Mouse (Mus musculus) telencephalon, adult 2 months (tissue): ENCODE results near the gene Trim65.
"Not testable (repeated sequence)": the region's sequence is repeated elsewhere in the genome, so short reads cannot be mapped to it uniquely, and the experiment has no call there.

Experiments used
- DNase-seq: peaks from one replicate; pipeline ENCODE4 v3.0.0-alpha.2; 2011; ENCODE audit warnings: low read depth, low spot score

Trim65 gene

DNA sequence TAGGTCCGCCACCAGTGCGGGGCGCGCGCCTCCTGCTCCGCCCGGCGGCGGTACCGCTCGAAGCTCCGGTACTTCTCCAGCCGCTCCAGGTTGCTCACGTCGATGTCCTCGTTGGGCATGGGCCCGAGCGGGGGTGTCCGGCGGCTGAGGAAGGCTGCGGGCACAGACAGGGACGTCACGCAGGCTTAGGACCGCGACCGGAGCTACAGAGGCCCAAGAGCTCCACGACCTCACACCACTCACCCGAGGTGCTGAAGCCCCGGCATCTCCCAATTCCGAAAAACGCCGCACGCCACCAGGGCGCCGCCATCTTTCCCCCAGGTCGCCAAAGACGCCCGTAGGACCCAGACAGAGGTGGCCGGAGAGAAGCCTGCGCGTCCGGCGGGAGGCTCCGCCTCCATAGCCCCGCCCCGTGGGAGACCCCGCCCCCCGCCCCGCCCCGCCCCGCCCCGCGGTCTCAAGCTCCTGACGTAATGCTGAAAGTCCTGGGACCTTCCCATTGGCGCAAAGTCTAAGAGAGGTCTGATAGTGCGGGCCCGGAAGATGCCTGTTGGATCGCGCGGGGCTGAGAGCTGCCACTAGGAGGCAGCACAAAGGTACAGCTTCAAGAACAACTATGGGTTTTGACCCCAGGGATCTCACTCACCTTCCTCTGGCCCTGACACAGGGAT lies 7.7 kb upstream of the Trim65 start, which contains the start of gene Mrpl38:
Mrpl38 (minus strand) TSS at position 401 of the 671 bp plus-strand sequence.
- DNase-seq = peak; percentile 87

DNA sequence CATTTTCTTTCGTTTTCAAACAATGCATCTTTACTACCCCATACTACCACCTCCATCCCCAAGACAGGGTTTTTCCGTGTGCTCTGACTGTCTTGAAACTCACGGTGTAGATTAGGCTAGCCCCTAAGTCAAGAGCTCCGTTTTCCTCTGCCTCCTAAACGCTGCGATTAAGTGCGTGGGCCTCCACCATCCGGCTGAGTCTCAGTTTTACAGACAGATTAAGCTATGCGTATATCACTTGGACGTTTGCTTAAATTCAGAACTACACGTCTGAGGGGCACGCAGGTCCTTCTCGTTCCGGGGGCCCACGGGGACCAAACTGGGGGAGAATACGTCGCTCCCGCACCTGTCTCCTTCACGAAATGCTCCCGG lies 7.2 kb upstream of the Trim65 start:
- no peak for DNase-seq

DNA sequence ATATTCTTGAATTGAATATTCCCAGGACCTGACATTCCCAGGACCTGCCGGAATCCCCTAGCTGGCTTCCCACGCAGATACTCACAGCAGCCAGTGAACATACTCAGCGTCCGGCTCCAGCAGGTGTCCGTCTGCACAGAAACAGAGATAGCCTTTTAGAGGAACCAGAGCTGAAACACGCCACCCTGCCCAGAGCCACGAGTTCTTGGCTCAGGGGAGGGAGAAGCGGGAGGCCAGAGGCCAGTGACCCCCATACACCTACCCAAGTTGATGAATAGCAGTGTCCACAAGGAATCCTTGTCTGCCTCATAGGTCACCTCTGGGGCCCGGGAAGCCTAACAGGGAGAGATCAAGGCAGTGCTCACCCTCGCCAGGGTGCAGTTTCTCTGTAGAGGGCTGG lies 3.2 kb upstream of the Trim65 start:
- DNase-seq = no peak

DNA sequence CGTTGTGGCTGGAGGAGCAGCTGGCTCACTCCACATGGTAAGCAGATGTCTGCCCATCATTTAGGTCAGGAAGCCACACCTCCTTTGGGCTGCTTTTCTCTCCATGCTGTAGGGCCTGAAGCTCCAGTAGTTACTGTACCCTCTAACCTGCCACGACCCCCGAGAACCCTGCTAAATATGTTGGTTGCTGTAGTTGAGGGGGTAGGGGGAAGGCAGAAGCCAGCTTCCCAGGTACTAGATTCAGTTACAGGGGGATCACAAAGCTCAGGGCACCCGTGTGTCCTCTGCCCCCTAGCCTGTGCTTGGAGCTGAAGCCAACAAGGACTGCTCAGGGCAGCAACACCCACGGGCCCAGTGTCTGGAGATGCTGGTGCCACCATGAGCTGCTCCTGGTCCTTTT lies 2.6 kb upstream of the Trim65 start:
- DNase-seq = no peak

DNA sequence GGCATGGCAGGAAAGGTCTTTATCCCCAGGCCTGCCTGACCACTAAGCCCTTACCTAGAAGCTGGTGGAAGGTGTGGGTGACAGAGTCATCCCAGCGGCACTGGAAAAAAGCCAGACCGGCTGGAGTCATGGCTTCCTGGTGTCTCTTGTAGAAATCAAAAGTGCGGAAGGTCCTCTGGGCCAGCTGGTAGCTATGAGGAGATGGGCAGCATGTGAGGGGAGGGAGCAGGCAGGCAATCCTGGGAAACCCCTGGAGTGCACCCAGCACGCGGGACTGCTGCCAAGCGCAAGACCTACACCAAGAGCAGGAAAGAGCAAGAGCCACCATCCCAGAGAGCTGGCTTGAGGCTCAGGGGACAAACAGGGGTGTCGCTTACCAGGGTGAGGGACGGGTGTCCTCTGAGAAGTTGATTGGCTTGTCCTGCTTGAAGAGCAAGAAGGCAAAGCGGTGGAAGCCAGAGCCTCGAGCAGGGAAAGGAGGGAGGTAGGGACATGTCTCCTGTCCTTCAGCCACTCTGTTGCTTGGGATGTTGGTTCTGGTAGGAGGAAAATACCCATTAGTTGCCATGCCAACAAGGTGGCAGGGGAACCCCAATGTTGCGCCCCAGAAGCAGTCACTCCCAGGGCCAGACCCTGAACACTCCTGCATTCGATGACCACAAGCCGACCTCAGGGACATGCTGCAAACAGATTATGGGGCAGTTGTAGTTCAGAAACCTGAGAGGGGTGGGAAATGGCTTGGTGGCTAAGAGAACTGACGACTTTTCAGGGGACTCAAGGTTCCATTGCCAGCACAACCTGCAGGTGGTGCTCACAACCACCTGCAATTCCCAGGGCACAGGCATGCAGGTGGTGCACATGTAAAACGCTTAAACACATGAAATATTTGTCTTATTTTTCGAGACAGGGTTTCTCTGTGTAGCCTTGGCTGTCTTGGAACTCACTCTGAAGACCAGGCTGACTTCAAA lies 1.7 kb upstream of the Trim65 start:
- no peak for DNase-seq

DNA sequence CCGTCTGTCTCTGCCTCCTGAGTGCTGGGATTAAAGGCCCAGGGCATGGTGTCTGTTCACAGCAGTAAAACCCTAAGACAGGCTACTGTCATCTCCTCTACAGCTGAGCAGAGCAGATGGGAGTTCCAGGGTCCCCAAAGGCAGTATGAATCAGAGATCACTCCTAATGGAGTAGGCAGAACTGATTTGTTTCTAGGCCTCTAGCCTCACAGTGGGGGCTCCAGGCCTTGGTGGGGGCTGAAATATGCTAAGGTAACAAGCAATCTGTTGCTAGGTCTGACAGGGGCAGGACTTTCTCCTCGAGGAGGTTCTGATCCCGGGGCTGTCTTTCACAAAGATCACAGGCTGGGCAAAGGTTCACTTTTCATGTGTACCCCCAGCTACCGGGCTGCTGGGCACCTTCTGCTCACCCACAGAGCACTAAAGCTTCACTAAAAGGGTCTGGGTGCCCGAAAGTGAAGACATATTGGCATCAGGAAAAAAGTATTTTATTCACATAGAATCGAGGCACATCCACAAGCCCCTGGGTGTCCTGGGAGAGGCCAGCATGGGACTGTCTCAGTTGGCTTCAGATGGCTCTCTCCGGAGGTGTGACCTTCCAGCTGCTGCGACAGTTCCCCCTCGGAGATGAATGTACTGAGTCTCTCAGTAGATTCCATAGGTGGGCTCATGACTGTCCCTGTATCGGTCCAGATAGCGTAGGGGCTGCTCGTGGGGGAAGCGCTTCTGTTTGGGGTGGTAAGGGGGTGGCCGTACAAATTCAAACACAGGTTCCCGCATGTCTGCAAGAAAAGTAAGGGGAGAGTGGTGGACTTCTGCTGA lies 632 bp upstream of the Trim65 start:
- DNase-seq = no peak

DNA sequence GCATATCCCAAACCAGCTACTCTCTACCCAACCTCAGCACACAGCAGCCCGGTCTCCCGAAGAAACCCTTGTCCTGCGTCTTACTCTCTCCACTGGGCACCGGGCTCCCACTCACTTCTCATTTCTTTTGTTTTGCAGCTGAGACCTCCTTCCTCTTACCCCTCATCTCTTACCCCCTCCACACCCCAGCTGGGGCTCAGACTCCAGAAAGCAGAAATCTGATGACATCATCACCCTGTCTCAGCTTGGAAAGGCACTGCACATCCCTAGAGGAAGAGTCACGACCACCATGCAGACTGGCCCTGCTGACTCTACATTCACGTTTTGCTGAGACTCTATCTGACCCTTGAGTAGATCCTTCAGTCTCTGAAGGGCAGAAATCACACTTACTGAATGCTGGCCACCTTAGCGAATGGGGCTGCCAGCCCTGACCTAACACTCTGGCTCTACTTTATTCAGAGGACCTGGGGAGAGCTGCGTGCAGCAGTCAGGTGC lies 888 bp downstream of the Trim65 start:
- no peak for DNase-seq

DNA sequence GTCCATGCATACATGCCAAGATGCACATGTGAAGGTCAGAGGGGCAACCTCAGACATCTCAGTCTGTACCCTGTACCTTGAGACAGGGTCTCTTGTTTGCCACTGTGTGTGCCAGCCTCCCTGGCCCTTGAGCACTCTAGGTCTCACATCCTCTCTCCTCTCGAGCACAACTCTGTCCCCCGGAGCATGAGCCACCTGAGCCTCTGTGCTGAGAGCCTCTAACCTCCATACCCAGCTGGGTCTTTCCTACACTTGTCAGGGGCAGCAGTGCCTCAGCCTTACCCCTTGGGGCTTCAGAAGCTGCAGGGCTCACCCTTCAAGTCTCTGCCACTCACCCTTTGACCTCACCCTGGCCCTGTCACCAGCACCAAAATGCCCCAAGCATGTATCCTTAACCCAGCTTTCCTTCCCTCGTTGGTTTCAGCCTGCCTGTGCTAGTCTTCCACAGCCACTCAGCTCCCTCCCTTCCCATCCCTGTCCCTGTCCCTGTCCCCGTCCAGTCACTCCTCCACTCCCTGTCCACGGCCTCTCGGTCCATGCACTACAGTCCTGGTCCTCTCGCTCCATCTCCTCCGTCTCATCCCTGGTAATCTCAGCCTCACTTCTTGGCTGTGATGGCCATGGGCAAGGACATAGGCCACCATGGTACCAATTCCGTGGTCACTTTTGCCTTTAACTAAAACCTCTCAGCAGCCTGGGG lies 1.7 kb downstream of the Trim65 start:
- DNase-seq = no peak

DNA sequence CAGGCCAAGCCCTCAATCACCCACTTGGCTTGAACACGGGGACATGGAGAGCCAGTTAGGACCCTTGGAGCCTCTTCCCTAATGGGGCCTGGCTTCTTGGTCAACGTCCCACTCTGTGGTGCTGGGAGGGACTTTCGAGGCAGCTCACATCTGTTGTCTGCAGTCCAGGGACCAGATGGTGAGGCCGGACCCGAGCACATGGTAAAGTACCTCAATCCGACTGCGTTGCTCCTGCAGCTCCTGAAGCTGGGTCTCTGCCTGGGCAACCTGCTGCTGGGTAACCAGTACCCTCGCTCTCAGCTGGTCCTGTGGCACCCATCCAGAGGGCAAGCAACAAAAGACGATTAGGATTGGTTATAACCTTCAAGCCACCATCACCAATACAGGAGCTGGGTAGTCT lies 2.9 kb downstream of the Trim65 start:
- DNase-seq = no peak

DNA sequence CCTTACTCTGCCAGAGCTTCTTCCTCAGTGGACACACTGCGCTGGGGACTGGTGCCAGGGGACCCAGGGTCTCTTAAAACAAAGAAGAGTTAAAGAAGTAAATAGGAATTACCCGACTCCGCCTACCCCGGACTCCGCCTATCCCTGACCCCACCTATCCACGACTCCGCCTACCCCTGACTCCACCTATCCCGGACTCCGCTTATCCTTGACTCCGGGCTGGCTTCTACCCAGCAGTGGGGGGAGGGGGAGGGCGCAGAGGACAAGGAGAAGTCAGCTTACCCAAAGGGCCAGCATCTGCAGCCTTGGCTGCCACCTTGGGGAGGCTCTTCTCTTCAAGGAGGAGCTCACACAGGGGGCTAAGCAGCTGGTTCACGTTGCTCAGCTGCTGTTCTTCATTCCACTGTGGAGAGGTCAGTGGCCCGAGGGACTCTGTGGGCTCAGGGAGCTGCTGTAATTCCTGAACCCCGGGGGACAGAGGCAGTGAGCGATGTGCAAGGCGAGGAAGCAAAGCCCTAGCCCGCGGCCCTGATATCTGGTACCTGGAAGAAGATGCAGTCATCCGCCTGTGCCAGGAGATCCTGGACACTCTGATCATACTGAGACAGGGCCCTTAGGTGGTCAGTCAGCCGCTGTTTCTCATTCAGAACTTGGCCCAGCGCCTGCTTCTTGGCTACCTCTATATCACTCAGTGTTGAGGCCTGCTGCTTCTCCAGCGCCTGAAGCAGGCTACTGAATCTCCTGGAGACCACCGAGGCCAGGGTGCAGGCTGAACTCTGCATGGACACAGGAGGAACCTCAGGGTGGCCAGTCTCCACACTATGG lies 3.6 kb downstream of the Trim65 start, which contains the start of gene Trim47:
Trim47 (minus strand) TSS at position 55 of the 825 bp plus-strand sequence.
- no peak for DNase-seq

DNA sequence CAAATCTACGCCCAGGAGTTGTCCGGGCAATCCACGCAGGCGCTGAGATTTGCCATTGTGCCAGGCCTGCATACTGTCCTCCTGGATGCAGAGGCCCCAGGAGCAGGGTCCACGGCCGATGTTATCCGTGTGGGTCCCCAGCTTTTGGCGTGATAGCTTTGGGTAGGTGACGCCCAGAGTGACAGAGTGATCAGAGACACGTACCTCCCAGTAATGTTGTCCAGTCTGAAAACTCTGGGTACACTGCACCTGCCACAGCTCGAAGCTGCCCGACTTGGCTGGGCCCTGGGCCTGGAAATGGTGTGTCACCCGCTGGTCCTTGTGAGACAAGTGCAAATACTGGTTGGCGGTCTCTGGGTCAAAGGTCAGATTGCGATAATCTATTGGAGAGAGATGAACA lies 4.7 kb downstream of the Trim65 start:
- DNase-seq = no peak

DNA sequence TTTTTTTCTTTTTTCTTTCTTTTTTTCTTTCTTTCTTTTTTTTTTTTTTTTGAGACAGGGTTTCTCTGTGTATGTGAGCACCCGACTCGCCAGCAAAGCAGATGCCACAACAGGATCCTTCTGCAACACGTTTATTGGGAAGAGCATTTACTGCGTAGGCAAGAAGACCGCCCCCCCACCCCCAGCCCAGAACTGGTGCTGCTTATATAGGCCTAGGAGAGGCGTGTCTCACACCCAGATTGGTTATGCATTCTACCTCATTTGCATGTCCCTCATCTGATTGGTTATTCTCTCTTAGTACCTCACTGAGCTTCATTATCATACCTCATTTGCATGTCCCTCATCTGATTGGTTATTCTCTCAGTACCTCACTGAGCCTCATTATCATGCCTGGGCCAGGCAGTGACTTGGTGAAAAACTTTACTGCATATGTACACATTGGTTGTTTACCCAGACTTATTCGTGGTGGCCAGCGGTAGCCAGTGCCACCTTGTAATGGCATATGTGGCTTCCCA lies 9.1 kb downstream of the Trim65 start:
- DNase-seq = not testable (repeated sequence)

DNA sequence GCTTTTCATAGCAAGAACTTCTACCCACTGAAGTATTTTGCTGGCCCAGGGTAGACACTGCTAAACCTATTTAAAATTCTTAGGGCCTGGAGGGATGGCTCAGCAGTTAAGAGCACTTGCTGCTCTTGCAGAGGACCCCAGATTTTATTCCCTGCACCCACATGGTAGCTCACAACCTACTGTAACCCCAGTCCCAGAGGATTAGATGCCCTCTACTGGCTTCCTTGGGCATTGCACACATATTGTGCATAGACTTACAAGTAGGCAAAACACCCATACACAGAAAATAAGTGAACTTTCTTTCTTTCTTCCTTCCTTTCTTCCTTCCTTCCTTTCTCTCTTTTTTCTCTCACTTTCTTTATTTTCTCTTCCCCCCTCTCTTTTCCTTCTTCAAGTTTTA lies 13.1 kb downstream of the Trim65 start:
- no peak for DNase-seq

DNA sequence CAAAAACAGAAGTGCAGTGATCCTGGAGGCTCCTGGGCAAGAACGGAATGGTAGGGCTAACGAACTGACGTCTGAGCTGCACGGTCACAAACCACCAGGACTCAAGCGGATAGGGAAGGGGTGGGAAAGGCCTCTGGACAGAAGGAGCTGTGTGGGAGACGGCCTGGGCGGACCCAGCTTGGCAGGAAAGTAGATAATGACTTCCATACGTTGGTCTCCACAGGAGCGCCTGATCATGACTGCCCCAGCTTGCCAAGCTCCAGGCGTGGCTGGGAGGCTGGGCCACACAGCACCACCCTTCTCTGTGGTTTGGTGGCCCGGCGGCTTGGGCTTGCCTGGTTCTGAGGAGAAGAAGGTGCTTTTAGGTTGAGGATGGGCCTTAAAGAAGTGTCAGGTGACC lies 13.7 kb downstream of the Trim65 start:
- DNase-seq = no peak

DNA sequence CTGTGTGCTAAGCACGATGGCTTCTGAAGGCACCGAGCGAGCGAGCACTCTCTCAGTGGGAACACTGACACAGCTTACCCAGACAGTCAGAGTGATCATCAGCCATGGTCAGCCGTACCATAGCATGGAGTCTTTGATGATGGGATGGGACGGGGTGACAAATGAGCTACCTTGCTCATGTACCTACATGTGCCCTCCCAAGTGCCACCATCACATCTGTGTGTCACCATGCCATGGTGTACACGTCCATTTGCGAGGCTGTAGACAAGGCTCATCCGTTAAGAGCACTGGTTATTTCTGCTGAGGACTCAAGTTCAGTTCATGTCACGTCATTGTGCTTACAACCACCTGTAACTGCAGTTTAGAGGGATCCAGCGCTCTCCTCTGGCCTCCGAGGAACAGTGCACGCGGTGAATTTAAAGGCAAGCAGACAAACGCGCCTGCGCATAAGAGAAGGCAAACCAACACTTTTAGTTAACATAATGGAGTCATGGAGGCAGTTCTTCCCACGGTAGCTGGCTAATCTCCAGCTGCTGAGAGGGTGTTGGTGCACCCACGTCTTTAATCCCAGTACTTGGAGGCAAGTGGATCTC lies 19.2 kb downstream of the Trim65 start:
- no peak for DNase-seq

DNA sequence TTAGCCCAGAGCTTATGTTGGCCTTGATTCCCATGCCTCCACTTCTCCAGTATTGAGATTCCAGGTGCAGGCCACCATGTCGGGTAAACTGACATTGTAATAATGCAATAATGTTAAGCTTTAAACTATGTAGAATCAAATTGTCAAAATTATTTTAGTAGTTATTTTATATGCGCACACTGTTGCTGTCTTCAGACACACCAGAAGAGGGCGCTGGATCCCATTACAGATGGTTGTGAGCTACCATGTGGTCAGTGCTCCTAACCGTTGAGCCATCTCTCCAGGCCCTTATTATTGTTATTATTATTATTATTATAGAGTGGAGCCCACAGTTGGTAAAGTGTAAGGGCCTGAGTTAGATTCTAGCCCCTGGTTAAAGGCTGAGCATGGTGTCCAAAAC lies 19.9 kb downstream of the Trim65 start:
- no peak for DNase-seq

DNA sequence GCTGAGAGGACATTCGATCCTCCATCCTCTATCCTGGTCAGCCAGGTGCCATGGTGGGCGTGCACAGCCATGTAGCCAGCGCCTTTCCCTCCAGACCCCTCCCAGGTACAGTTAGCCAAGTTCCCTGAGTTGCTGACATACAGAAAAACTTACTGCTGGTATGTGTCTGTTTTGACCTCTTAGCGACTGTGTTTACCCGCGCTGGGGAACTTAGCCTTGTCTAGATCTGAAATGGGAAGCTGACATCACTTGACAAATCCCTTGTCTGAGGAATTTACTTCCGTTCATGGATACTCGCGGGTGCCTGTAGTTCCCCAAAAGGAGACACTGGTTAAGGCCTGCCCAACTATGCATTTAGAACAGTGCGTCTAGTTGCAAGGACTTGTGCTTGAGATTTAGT lies 20.4 kb downstream of the Trim65 start:
- no peak for DNase-seq

DNA sequence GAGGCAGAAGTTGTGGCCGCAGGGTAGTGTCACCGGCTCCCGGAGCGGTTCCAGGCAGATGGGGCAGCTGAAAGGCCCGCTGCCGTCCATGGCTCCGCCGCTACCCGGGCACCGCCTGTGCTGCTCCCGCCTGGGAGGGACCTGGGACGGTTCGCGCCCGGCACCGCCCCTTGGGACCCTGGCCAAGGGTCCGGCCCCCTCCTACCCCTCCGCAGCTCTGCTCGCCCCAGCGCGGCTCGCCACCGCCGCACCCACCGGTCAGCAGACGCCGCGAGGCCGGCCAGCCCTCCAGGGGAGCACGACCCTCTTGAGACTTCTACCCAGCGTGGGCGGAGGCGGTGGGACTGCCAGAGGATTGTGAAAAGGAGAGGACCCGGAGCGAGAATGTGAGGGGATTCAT lies 20.8 kb downstream of the Trim65 start:
- DNase-seq = no peak

DNA sequence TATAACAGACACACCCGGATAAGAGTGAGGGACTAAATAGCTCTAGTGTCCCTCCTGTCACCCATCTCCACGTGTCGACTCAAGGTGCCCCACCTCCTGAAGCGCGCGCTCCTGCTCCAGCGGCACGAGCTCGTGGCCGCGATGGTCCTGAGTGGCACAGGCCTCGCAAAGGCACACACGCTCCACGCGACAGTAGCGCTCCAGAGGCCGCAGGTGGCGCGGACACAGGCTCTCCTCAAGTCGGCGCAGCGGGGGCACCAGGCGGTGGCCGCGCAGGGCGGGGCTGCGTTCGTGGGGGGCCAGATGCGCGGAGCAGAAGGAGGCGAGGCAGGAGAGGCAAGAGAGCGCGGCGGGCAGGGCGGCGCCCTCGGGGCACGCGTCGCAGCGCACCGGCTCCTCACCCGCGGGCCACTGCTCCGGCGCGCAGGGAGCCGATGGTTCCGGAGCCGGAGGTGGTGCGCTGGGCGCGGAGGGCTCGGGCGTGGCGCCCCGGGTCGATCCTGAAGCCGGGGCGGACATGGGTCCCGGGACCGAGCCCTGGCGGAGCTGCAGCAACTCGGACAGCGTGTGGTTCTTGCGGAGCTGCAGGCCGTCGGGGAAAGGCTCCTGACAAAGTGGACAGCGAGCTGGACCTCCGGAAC lies 21.4 kb downstream of the Trim65 start:
- no peak for DNase-seq
